Mouse (Mus musculus) C2C12 (cell line): ENCODE data around the gene Atxn3.

Source experiments
- CEBPB ChIP-seq: IDR thresholded peaks from one replicate; pipeline ENCODE4 v1.6.1; 2011; ENCODE audit warnings: low read depth, mild to moderate bottlenecking, control low read depth, moderate library complexity
- CTCF ChIP-seq: IDR thresholded peaks from one replicate; pipeline ENCODE4 v1.5.1; 2011; ENCODE audit not compliant: control insufficient read depth, insufficient read depth, insufficient read length
- FOSL1 ChIP-seq: IDR thresholded peaks from one replicate; pipeline ENCODE4 v1.8.0; 2011; ENCODE audit warnings: mild to moderate bottlenecking, low read length; ENCODE audit not compliant: poor library complexity, insufficient read depth, severe bottlenecking
- MAX ChIP-seq: IDR thresholded peaks from one replicate; pipeline ENCODE4 v1.6.1; 2011; ENCODE audit warnings: mild to moderate bottlenecking, control low read depth
- MYOD1 ChIP-seq: IDR thresholded peaks from one replicate; pipeline ENCODE4 v1.6.1; 2011; ENCODE audit warnings: low read depth; ENCODE audit not compliant: control insufficient read depth, insufficient read length
- USF1 ChIP-seq: IDR thresholded peaks from one replicate; pipeline ENCODE4 v1.6.1; 2011; ENCODE audit warnings: low read depth, mild to moderate bottlenecking, control low read depth, moderate library complexity

DNA sequence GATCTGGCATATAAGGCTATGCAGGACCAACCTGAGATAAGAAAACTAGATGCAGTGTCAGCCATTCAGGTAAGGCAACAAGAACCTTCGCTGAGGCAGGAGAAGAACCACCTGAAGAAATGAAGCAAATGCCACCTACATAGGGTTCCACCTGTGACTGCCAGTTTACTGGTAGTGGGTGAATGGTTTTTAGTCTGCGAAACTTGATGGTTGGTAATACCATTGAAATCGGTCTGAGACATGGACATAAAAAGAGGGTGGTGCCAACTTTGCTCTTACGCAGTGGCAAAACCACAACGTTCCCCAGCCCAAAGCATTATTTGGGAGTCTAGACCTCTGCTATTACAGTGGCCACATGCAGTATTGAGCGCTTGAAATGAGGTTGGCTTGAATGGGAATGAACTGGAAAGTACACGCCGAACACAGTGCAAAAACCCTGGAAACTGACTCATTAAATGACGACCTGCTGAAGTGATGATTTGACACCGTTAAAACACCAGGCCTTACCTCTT, 19.4 kb upstream of the Atxn3 start:
- TF ChIP-seq CTCF (no peak), MYOD1 (no peak), USF1 (no peak), MAX (no peak), FOSL1 (no peak), CEBPB (no peak)
